Mouse (Mus musculus) testis, adult 2 months (tissue): ENCODE results near the gene Bcl10.

Experiments
- CTCF ChIP-seq: fragments of 200-500 bp; IDR thresholded peaks from 2 replicates; pipeline ENCODE4 v1.5.1; 2012; ENCODE audit warnings: low read depth, mild to moderate bottlenecking, inconsistent platforms, low read length, moderate library complexity; ENCODE audit not compliant: control insufficient read depth, insufficient read depth, insufficient replicate concordance
- POLR2A ChIP-seq: fragments of 200-500 bp; IDR thresholded peaks from 2 replicates; pipeline ENCODE4 v1.6.1; 2012; ENCODE audit warnings: low read depth, mild to moderate bottlenecking, inconsistent platforms, low read length, moderate library complexity; ENCODE audit not compliant: control insufficient read depth

DNA sequence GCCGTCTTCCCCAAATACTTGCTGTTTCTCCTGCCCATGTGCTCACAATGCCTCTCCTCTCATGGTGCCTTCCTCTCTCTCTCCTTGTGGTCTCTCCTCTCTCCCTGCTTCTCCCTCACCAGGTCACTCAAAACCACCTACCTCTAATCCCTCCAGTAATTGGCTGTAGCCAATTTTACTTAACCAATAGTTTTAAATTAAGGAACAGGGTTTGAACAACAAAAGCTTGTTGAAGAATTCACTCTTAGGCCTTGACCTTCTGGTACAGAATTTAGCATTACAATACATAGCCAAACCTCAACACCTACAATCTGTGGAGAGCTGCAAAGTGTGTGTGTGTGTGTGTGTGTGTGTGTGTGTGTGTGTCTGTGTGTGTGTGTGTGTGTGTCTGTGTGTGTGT lies 49.3 kb upstream of the Bcl10 start:
- TF ChIP-seq CTCF (no peak), POLR2A (no peak)
